Mouse (Mus musculus) kidney, adult 2 months (tissue): Measurements from ENCODE around the gene Cib3. TPM values are rescaled to one million over a fixed set of nuclear protein-coding genes. Genes with fewer than 3 reads are reported as not detected.

Experiments used
- DNase-seq: peaks from one replicate; pipeline ENCODE4 v3.0.0; 2021
- H3K27ac ChIP-seq: fragments of 200-500 bp; 2 replicates; pipeline ENCODE4 v1.5.1; 2012; ENCODE audit warnings: low read depth, low read length, control low read depth, inconsistent platforms; ENCODE audit not compliant: insufficient read depth
- H3K27me3 ChIP-seq: fragments of 200-500 bp; replicated peaks from 2 replicates; pipeline ENCODE4 v1.6.1; 2012; ENCODE audit warnings: mild to moderate bottlenecking, moderate library complexity, low read length, inconsistent platforms; ENCODE audit not compliant: control insufficient read depth, insufficient read depth
- H3K36me3 ChIP-seq: fragments of 200-500 bp; 2 replicates; pipeline ENCODE4 v1.6.1; 2012; ENCODE audit warnings: mild to moderate bottlenecking, moderate library complexity, low read length, inconsistent platforms; ENCODE audit not compliant: control insufficient read depth, insufficient read depth
- H3K4me1 ChIP-seq: fragments of 200-500 bp; 2 replicates; pipeline ENCODE4 v1.6.1; 2011; ENCODE audit warnings: low read length; ENCODE audit not compliant: control insufficient read depth, insufficient read depth
- H3K4me3 ChIP-seq: fragments of 200-500 bp; 2 replicates; pipeline ENCODE4 v1.5.1; 2011; ENCODE audit warnings: mild to moderate bottlenecking, low read depth, low read length, control low read depth; ENCODE audit not compliant: insufficient read depth
- CTCF ChIP-seq: fragments of 200-500 bp; conservative IDR thresholded peaks from 2 replicates; pipeline ENCODE4 v1.5.1; 2011; ENCODE audit warnings: low read depth, mild to moderate bottlenecking, control low read depth, low read length, moderate library complexity, mixed read lengths; ENCODE audit not compliant: insufficient read depth, insufficient read length
- POLR2A ChIP-seq: fragments of 200-500 bp; IDR thresholded peaks from one replicate; pipeline ENCODE4 v1.6.1; 2011; ENCODE audit warnings: low read depth, low read length, control low read depth
- WGBS: fragments of 180-500 bp; shearing (Covaris S2); methylation state at CpG from one replicate; pipeline ENCODE4 v1.1.7; 2018; 5-methylcytosine and 5-hydroxymethylcytosine counted together
- polyA plus RNA-seq: library from polyadenylated mRNA; depleted of rRNA; stranded (reverse); fragments of >200 nt; gene quantifications from 2 replicates; pipeline ENCODE4 v1.2.3, GENCODE M21; 2012

The Cib3 gene
- polyA plus RNA-seq, 1 experiment: not detected

DNA sequence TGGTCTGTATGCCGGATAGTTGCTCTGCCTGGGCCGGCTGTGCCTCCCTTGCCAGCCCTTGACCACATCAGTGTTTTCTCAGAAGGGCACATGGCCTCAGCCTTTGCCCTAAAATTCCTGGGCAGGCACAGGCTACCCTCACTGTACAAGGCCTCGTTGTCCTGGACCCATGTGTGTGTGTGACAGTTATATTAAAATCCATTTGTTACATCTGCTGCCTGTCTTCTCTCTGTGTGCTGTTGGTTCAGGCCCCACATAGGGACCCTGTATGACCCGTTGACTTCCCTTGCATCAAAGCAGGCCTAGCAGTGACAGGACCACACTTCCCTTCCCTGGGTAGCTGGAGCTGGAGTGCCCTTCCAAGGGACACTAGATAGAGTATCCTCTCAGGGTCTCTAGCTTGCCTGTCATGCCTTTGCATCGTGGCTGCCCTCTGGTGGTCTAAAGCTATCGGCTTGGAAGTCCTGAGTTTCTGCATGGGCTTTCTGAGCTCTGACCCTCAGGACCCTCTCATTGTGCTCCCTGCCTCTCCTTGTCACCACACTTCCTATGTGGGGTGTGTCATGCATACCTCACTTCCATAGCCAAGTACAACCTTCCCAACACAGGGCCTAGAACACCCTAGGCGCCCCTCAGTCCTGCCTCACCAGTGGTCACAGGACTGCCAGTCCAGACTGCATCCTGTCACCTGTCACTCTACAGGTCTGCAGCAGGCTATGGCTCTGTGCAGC, 44.7 kb upstream of the Cib3 start:
- DNase-seq: peak; percentile 33
- Histone ChIP-seq H3K4me3 (no peak overlapping the region), H3K36me3 (no peaks in the 10 kb centered on the region), H3K27ac (no peak overlapping the region), H3K4me1 (0 out of 2 replicates have a peak, but pooled peaks cover 3% of the 10 kb centered on the region), H3K27me3 (no peaks in the 10 kb centered on the region)
- 55% methylated on average over 7 of the region's 7 CpGs for WGBS
- peak; percentile 43; the same call in 1 of the 2 replicates for TF ChIP-seq CTCF
- no peak for TF ChIP-seq POLR2A

DNA sequence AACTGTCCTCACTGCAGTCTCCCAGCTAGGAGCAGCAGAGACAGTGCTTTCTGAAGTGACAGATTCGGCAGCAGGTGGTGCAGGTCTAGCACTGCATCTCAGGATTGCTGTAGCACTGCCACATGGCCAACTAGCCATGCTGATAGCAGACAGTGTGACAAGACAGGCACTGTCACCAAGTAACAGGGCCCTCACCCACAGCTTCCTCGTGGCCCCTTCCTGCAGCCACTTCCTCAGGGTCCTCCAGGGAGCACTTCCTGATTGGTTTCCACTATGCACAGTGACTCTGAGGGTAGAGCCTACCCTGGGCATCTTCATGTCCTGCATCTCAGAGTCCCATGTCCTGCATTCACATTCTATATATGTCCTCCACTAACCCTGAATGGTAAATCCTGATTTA, 32.0 kb upstream of the Cib3 start:
- 61% methylated on average over 2 of the region's 2 CpGs for WGBS
- no peaks in the 10 kb centered on the region for H3K27me3 ChIP-seq
- TF ChIP-seq CTCF: no peak
- no peak for TF ChIP-seq POLR2A
- no peaks in the 10 kb centered on the region for H3K36me3 ChIP-seq
- peaks cover 8% of the 10 kb centered on the region; the same call in 1 of the 2 replicates for H3K4me1 ChIP-seq
- no peak overlapping the region for H3K4me3 ChIP-seq
- H3K27ac ChIP-seq: no peak overlapping the region
- no peak for DNase-seq

DNA sequence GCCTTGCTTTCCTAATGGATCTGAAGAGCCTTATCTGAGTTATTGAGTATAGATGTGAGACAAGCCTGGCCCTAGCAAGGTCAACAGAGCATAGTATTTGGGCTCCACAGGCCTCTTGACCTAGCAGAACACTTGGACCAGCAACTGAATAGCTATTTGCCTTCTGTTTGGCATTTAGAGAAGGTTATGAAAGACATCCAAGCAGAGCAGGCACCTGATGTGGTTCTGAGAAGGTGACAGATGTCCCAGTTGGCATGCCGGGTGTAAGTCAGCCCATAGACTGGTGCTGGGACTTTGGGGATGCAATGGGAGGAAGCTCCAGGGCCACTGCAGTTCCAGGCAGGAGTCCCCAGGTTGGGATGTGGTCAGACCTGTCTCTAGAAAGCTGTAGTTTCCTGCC, 29.6 kb upstream of the Cib3 start:
- Histone ChIP-seq H3K27me3 (no peaks in the 10 kb centered on the region), H3K4me1 (peaks cover 10% of the 10 kb centered on the region; the same call in 1 of the 2 replicates), H3K4me3 (no peak overlapping the region), H3K27ac (no peak overlapping the region), H3K36me3 (no peaks in the 10 kb centered on the region)
- WGBS: 94% methylated on average over 1 of the region's 1 CpGs
- DNase-seq: no peak
- no peak for TF ChIP-seq CTCF
- TF ChIP-seq POLR2A: no peak

DNA sequence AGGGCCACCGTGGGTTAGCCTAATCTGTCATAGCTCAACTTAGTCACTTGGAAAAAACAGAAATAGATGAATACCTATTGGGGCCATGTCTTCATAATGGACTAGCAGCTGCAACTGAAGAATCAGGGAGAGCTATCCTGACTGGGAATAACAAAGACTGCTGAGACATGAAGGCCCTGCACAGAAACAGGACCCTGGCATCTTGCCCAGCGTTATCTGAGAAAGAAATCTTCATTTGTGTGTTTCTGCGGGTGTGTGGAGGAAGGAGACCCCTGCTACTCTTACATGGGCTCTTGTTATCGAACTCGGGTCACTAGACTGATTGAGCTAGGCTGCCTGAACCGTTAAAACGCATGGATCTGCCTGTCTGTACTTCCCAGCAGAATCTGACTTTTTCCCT, 28.3 kb upstream of the Cib3 start:
- no peaks in the 10 kb centered on the region for H3K27me3 ChIP-seq
- 56% methylated on average over 7 of the region's 7 CpGs for whole genome bisulfite sequencing
- H3K36me3 ChIP-seq: no peaks in the 10 kb centered on the region
- TF ChIP-seq POLR2A (no peak), CTCF (no peak)
- no peak for DNase-seq
- H3K4me3 ChIP-seq: peak overlapping the region; percentile 97
- H3K27ac ChIP-seq: no peak overlapping the region
- H3K4me1 ChIP-seq: peaks cover 10% of the 10 kb centered on the region; the same call in 1 of the 2 replicates

GRCm38 (mm10) chr8:72240403-72240763, 27.7 kb upstream of the Cib3 start:
- WGBS: under 1% methylated on average over 24 of the region's 24 CpGs

GRCm38 (mm10) chr8:72239499-72240402, 27.1 kb upstream of the Cib3 start, which contains the start of gene Ap1m1:
Gene Ap1m1 (plus strand): TSS chr8:72240018.
- no peaks in the 10 kb centered on the region for H3K27me3 ChIP-seq
- H3K27ac ChIP-seq: peak within 1 kb of the TSS; percentile 96
- peaks cover 10% of the 10 kb centered on the region; the same call in 1 of the 2 replicates for H3K4me1 ChIP-seq
- TF ChIP-seq CTCF: peak; percentile 84
- peak; percentile 6 for TF ChIP-seq POLR2A
- peak; percentile 99 for DNase-seq
- under 1% methylated on average over 54 of the region's 54 CpGs for WGBS
- no peaks in the 10 kb centered on the region for H3K36me3 ChIP-seq
- H3K4me3 ChIP-seq: peak within 1 kb of the TSS; percentile 97

More at GRCm38 (mm10) chr8:72240403-72240763, 27.7 kb upstream of the Cib3 start:
- Histone ChIP-seq H3K4me1 (peaks cover 10% of the 10 kb centered on the region; the same call in 1 of the 2 replicates), H3K27me3 (no peaks in the 10 kb centered on the region), H3K27ac (peak overlapping the region; percentile 96), H3K4me3 (peak overlapping the region; percentile 97), H3K36me3 (no peaks in the 10 kb centered on the region)
- TF ChIP-seq CTCF (no peak), POLR2A (no peak)
- no peak for DNase-seq
